Mouse (Mus musculus) cortical plate, adult 2 months (tissue): Measurements from ENCODE around the gene Shisa5.

Experiments used
- CTCF ChIP-seq: fragments of 200-500 bp; IDR thresholded peaks from 2 replicates; pipeline ENCODE4 v1.5.1; 2011; ENCODE audit warnings: mild to moderate bottlenecking, control low read depth, low read length; ENCODE audit not compliant: insufficient read depth; ENCODE audit errors: extremely low read depth
- POLR2A ChIP-seq: fragments of 200-500 bp; IDR thresholded peaks from 2 replicates; pipeline ENCODE4 v1.6.1; 2011; ENCODE audit warnings: mild to moderate bottlenecking, low read length, control low read depth; ENCODE audit not compliant: insufficient read depth; ENCODE audit errors: extremely low read depth

- TF ChIP-seq POLR2A: no peak
- TF ChIP-seq CTCF: no peak
Measured at GRCm38 (mm10) chr9:109015397-109015796, 23.0 kb upstream of the Shisa5 start.
